Mouse (Mus musculus) olfactory bulb, adult 2 months (tissue): ENCODE measurements at regions not wholly inside any gene's neighbourhood (a gene's known extent, or its start where the extent isn't known, plus 50 kb on each side); places are given as distances from the start of the nearest gene placed in this dataset.

Source experiments
- H3K27ac ChIP-seq: fragments of 200-500 bp; 2 replicates; pipeline ENCODE4 v1.5.1; 2012; ENCODE audit warnings: low read depth, low read length; ENCODE audit not compliant: insufficient read depth
- H3K4me1 ChIP-seq: fragments of 200-500 bp; 2 replicates; pipeline ENCODE4 v1.6.1; 2012; ENCODE audit warnings: low read length; ENCODE audit not compliant: control insufficient read depth, insufficient read depth
- H3K4me3 ChIP-seq: fragments of 200-500 bp; 2 replicates; pipeline ENCODE4 v1.5.1; 2012; ENCODE audit warnings: mild to moderate bottlenecking, low read depth, low read length, moderate library complexity; ENCODE audit not compliant: insufficient read depth
- CTCF ChIP-seq: fragments of 200-500 bp; IDR thresholded peaks from 2 replicates; pipeline ENCODE4 v1.5.1; 2012; ENCODE audit warnings: low read depth, mild to moderate bottlenecking, low read length, moderate library complexity; ENCODE audit not compliant: insufficient read depth
- POLR2A ChIP-seq: fragments of 200-500 bp; IDR thresholded peaks from 2 replicates; pipeline ENCODE4 v1.6.1; 2012; ENCODE audit warnings: mild to moderate bottlenecking, low read depth, low read length, moderate library complexity; ENCODE audit not compliant: insufficient read depth
- WGBS: fragments of 180-500 bp; shearing (Covaris S2); methylation state at CpG from one replicate; pipeline ENCODE4 v1.1.7; 2018; 5-methylcytosine and 5-hydroxymethylcytosine counted together

DNA sequence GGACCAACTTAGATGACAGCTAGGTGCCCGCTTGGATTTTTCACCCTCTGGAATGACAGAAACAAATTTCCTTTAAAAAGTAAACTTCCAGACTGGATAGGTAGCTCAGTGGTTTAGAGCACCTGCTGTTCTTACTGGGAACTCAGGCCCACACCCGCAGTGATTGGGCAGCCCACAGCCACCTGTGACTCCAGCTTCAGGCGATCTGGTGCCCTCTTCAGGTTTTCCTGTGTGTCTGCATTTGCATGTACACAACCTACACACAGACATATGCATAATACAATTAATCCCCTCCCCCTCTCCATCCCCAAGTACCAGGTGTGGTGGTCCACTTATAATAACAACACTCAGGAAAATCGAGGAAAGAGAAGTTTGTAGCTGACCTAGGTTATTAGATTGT, 221.5 kb downstream of the Tshz3 start:
- peaks cover 7% of the 10 kb centered on the region; the same call in 1 of the 2 replicates for H3K4me1 ChIP-seq
- no peak overlapping the region for H3K27ac ChIP-seq
- no peak for TF ChIP-seq CTCF
- TF ChIP-seq POLR2A, result no peak
- no peak overlapping the region for H3K4me3 ChIP-seq
- WGBS, result 83% methylated on average over 4 of the region's 4 CpGs

DNA sequence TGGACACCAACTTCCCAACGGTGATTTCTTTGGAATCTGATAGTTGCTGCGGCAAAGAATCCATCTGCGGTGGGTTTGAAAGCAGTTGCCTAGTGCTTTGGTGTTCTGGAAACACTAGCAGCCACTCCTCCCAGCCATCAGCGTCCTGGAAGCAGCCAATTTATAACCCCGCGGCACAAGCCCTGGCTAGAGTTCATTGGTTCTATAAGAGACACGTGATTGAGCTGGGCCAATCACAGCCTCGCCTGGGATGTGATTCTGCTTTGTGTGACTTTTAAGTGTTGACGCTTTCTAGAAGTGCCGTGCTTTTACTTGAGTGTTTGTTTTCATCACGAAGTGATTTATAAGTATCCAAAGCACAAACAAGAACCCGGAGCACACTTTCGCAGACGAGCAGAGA, 223.1 kb downstream of the Tshz3 start:
- Histone ChIP-seq H3K4me1 (no peaks in the 10 kb centered on the region), H3K4me3 (no peak overlapping the region), H3K27ac (no peak overlapping the region)
- WGBS, result 86% methylated on average over 14 of the region's 14 CpGs
- no peak for TF ChIP-seq POLR2A
- no peak for TF ChIP-seq CTCF

DNA sequence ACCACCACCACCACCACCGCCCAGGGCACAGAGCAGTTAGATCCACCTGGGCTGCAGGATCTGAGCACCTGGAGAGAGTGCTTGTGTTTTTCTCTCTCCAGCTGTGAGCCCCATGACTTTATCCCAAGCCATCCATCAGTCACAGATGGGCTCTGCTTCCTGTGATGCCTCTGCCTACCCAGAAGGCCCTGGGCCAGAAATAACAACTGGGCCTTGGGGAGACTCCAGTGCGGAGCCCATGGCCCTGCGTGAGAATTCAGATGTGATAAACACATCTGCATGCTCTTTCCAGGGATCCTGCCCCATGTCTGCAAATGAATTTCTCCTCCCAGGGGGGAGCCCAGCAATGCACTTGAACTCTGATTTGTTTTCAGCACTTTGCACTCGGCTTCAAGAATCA, 235.6 kb downstream of the Tshz3 start:
- no peak for TF ChIP-seq POLR2A
- no peak for TF ChIP-seq CTCF
- Histone ChIP-seq H3K4me1 (no peaks in the 10 kb centered on the region), H3K27ac (no peak overlapping the region), H3K4me3 (no peak overlapping the region)
- 84% methylated on average over 4 of the region's 4 CpGs for WGBS

DNA sequence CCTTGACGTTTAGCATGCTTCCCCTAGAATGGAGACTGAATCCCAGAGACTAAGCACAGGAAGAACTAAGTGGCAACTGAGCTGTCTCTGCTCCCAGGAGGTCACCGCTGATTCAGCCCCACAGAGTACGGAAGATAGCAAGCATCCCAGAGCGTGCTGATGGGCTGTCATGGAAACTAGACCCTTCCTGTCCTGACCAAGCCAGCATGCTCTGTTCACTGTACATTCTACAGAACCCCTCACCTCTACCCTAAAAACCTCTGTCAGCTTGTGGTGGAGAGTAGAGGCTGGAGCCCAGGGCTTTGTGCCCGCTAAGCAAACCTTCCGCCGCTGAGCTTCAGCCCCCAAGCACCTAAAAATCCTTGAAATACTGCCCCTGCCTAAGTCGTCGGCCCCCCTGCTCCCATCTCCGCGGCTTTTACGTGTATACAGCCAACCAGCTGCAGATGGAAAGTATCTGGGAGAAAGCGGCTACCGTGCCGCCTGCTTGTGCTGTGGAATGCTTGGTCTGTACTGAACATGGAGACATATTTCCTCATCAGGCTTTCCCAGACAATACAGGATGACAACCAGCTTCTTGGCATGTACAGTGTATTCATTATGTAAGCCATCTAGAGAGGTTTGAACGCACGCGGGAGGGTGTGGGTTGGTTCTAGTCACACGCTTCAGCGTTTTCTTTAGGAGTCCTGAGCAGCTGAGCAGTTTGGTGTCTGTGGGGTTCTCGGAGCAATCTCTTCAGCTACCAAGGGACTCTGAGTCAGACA, 237.1 kb downstream of the Tshz3 start:
- TF ChIP-seq CTCF (no peak), POLR2A (no peak)
- H3K4me1 ChIP-seq, result no peaks in the 10 kb centered on the region
- H3K4me3 ChIP-seq, result no peak overlapping the region
- 62% methylated on average over 21 of the region's 21 CpGs for WGBS
- no peak overlapping the region for H3K27ac ChIP-seq

DNA sequence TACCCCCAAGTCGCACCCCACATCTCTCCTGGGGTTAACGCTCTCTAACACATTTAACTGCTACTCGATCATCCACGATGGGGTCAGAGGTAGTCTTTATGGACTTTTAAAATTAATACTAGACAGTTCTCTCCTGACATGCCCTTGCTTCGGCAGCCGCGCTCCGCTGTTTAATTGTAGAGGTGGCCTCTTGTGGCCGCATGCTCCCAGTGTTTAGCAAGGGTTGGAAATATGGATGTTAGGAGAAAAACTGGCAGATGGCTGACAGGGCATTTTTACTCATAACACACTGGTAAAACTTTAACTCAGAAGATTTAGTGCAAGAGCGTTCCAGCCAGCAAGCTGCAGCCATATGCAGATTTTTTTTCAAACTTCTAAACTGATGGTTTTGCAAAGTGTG, 242.7 kb downstream of the Tshz3 start:
- Histone ChIP-seq H3K4me3 (no peak overlapping the region), H3K27ac (no peak overlapping the region), H3K4me1 (no peaks in the 10 kb centered on the region)
- TF ChIP-seq POLR2A (no peak), CTCF (no peak)
- 89% methylated on average over 10 of the region's 10 CpGs for WGBS

DNA sequence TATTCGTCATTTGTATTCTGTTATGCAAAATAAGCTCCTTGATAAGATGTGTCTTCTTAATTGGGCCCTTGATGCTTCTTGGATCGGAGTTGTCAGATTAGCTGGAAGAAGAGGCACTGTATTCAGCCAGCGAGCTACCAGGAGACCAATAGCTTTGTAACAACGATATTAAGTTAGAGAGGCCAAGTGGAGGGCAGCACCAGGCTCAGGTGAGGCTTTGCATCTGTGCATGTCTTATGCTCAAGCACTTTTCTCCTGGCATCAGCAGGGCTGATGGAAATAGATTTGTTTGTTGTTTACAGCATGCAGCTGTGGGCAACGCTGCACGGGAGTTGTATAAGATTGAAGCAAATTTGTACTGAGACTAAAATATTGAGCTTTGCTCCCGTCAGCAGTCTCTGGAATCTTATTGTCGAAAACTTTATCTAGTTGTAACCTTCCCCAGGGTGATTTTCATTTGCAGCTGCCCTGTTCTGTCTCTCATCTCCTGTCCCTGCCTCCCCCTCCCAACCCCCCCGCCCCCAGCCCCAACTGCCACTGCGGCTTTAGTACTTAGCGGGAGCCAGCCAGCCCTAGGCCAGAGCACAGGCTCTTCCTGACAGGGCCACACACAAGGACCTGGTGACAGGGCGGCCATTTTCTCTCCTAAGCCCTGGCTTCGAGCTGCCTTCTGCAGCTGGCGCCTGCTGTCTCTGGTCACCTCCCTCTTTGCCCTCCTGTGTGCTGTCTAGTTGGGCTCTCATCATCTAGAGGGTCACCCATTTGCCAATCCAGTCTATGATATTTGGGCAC, 247.3 kb downstream of the Tshz3 start:
- WGBS, result 69% methylated on average over 14 of the region's 14 CpGs
- no peak overlapping the region for H3K27ac ChIP-seq
- H3K4me1 ChIP-seq, result no peaks in the 10 kb centered on the region
- TF ChIP-seq CTCF (no peak), POLR2A (no peak)
- no peak overlapping the region for H3K4me3 ChIP-seq

DNA sequence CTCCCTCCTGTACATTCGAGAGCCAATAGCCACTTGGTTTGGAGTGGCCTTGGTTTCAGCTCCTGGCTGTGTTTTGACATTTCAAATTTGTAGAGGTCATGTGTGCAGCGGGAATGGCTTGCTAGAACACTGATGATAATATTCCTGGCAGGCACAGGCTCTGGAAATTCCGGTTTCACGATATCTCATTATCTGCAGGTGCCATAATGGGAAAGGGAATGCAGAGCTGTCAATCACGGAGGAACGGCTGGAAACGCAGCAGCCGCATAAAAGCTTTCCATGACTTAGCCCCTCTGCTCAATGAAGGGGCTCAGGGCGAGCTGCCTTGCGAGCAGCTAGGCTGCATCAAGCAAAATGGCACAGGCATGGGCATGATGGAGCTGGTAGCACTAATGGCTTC, 251.6 kb downstream of the Tshz3 start:
- WGBS, result 59% methylated on average over 10 of the region's 10 CpGs
- Histone ChIP-seq H3K27ac (no peak overlapping the region), H3K4me3 (no peak overlapping the region), H3K4me1 (no peaks in the 10 kb centered on the region)
- no peak for TF ChIP-seq CTCF
- TF ChIP-seq POLR2A, result no peak

DNA sequence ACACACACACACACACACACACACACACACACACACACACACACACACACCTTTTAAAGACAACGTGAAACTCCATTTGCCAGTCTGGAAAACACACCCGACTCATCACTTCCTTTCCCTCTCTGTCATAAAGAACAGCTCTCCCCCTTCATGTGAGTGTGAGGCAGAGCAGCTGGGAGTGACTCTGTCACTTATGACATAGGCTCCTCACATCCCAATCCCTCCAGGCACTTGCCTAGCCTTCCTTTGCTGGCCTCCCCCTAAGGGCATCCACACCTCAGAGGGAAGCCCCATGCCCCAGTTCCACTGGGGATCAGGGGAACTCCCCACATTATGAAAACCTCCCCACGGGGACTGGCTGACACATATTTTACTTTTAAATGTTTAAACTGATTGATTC, 257.5 kb downstream of the Tshz3 start:
- H3K4me1 ChIP-seq, result no peaks in the 10 kb centered on the region
- no peak for TF ChIP-seq CTCF
- no peak overlapping the region for H3K4me3 ChIP-seq
- H3K27ac ChIP-seq, result no peak overlapping the region
- 75% methylated on average over 3 of the region's 3 CpGs for WGBS

DNA sequence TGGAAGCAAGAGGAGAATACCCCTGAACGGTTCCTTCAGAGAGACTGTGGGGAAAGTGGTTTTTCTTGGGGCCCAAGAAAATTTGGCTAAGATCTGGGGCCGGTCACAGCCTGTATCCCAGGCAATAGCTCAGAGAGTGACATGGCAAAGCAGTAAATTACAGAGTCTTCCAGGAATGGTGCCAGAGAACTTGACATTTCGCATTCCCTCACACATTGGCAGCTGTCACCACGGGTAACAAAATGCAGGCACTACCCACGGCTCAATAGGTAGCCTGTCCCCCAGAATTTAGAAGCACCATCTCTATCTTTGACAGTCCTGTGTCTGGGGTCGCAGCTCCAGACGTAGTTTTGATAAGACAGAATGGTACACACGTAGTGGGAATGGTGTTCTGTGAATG, 260.3 kb downstream of the Tshz3 start:
- 66% methylated on average over 8 of the region's 8 CpGs for WGBS
- no peak overlapping the region for H3K4me3 ChIP-seq

More for the DNA sequence above, 260.3 kb downstream of the Tshz3 start:
- Histone ChIP-seq H3K27ac (no peak overlapping the region), H3K4me1 (no peaks in the 10 kb centered on the region)
- TF ChIP-seq POLR2A (no peak), CTCF (no peak)
